Mouse (Mus musculus): ENCODE measurements around the gene Arih2.

Gene Arih2

GRCm38 (mm10) chr9:108587571-108588180 lies 61.5 kb downstream of the Arih2 start:
- DNase-seq (ENCODE audit: low spot score in 2 of 2), result peak in 1 of 2 experiments; percentile 65

- DNase-seq (ENCODE audit: low spot score in 2 of 2), result no peak
Observed at GRCm38 (mm10) chr9:108579344-108579690, 69.9 kb downstream of the Arih2 start.

GRCm38 (mm10) chr9:108578545-108579343 lies 70.4 kb downstream of the Arih2 start, which contains the start of gene Wdr6:
Gene Wdr6, minus strand, starts transcription at chr9:108578739.
- DNase-seq (ENCODE audit: low spot score in 2 of 2), result peak; percentile 80 to 84

- no peak for DNase-seq (ENCODE audit: low spot score in 2 of 2)
Observed at GRCm38 (mm10) chr9:108577934-108578544, 71.1 kb downstream of the Arih2 start.

- DNase-seq (ENCODE audit: low spot score in 2 of 2), result no peak
Observed at GRCm38 (mm10) chr9:108577025-108577424, 72.2 kb downstream of the Arih2 start.

- no peak for DNase-seq (ENCODE audit: low spot score in 2 of 2)
Observed at GRCm38 (mm10) chr9:108575321-108576297, 73.6 kb downstream of the Arih2 start.

GRCm38 (mm10) chr9:108574921-108575320 lies 74.3 kb downstream of the Arih2 start:
- DNase-seq (ENCODE audit: low spot score in 2 of 2), result no peak

GRCm38 (mm10) chr9:108573774-108574690 lies 75.2 kb downstream of the Arih2 start:
- no peak for DNase-seq (ENCODE audit: low spot score in 2 of 2)

- no peak for DNase-seq (ENCODE audit: low spot score in 2 of 2)
Observed at GRCm38 (mm10) chr9:108572321-108572720, 76.9 kb downstream of the Arih2 start.

- no peak for DNase-seq (ENCODE audit: low spot score in 2 of 2)
Observed at GRCm38 (mm10) chr9:108571401-108571973, 77.7 kb downstream of the Arih2 start.

- DNase-seq (ENCODE audit: low spot score in 2 of 2), result peak in 1 of 2 experiments; percentile 79
Observed at GRCm38 (mm10) chr9:108570207-108570896, 78.8 kb downstream of the Arih2 start.

GRCm38 (mm10) chr9:108569381-108570206 lies 79.6 kb downstream of the Arih2 start, which contains the start of gene Dalrd3:
Gene Dalrd3, plus strand, starts transcription at chr9:108569886.
- DNase-seq (ENCODE audit: low spot score in 2 of 2), result peak; percentile 81 to 90

- no peak for DNase-seq (ENCODE audit: low spot score in 2 of 2)
Observed at GRCm38 (mm10) chr9:108568511-108568921, 80.7 kb downstream of the Arih2 start.

GRCm38 (mm10) chr9:108567931-108568419 lies 81.2 kb downstream of the Arih2 start:
- no peak for DNase-seq (ENCODE audit: low spot score in 2 of 2)

- DNase-seq (ENCODE audit: low spot score in 2 of 2), result peak; percentile 93 to 97
Observed at GRCm38 (mm10) chr9:108566815-108567776, 82.1 kb downstream of the Arih2 start, which contains the start of gene Ndufaf3. Gene Ndufaf3, minus strand, starts transcription at chr9:108567434.

- DNase-seq (ENCODE audit: low spot score in 2 of 2), result no peak
Observed at GRCm38 (mm10) chr9:108565881-108566814, 83.0 kb downstream of the Arih2 start.
